Mouse (Mus musculus) brown adipose tissue, adult 24 weeks (tissue): Measurements from ENCODE around the gene Ylpm1. TPM values are rescaled to one million over a fixed set of nuclear protein-coding genes. Genes with fewer than 3 reads are reported as not detected.

Experiments used
- H3K27ac ChIP-seq: fragments of 200-500 bp; replicated peaks from 2 replicates; pipeline ENCODE4 v1.5.1; 2012; ENCODE audit warnings: low read depth, mild to moderate bottlenecking, low read length
- H3K4me1 ChIP-seq: fragments of 200-500 bp; 2 replicates; pipeline ENCODE4 v1.6.1; 2012; ENCODE audit warnings: low read length, mixed read lengths; ENCODE audit not compliant: control insufficient read depth, insufficient read depth, insufficient read length
- H3K4me3 ChIP-seq: fragments of 200-500 bp; 2 replicates; pipeline ENCODE4 v1.5.1; 2012; ENCODE audit warnings: low read depth, mild to moderate bottlenecking, low read length, moderate library complexity; ENCODE audit not compliant: insufficient read depth
- polyA plus RNA-seq: library from polyadenylated mRNA; stranded (reverse); fragments of >200 nt; gene quantifications from 2 replicates; pipeline ENCODE4 v1.2.4, GENCODE M21; 2012; ENCODE audit not compliant: missing spikeins, insufficient read depth, insufficient read length

Gene Ylpm1
- polyA plus RNA-seq, 1 experiment, result 13.4 TPM

DNA sequence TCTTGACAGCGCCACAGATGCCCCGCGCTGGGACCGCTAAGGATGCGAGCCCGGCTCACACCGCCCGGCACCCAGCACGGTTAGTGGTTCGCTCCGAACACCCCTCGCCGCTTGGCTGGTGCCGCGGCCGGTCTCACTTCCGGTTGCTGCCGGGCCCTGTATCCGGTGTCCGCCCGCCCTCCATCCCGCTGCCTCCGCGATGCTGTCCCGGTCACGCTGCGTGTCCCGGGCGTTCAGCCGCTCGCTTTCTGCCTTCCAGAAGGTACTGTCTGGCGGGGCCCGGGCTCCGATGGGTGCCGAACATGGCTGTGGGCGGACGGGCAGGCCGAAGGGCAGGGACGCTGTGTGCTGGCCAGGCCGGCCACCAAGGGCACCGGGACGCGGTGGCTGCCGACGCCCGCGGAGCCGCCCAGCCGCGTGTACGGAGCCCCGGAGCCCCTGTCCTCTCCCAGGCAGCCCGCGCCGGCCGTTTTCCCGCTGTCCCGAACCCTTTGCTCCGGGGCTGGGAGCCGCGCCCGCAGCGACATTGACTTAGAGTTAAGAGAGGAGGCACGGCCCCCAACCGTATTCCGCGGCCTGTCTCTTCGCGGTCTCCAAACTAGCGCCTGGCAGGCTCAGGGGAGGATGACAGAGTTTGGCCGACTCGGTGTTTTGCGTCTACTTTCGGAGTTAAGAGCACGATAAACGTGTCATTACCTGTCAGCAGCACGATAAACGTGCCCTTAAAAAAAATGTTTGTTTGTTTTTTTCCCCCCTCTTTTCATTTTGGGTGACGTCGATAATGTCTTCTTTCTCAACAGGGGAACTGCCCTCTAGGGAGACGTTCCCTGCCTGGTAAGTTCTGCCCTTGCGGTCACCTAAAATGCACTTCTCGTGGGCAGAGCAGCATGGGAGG is 114.8 kb downstream of the Ylpm1 start, which contains the start of the genes Prox2 and Dlst:
Gene Prox2 (minus strand): TSS at position 62 of the 895 bp plus-strand sequence.
Gene Dlst (plus strand): TSS at position 136 of the 895 bp plus-strand sequence.
- Histone ChIP-seq H3K4me1 (peaks cover 14% of the 10 kb centered on the region), H3K4me3 (peak within 1 kb of the TSS; percentile 95), H3K27ac (peak within 1 kb of the TSS; percentile 97)

GRCm38 (mm10) chr12:85112550-85113251 is 116.6 kb downstream of the Ylpm1 start:
- H3K4me3 ChIP-seq, result peak overlapping the region; percentile 95
- peaks cover 14% of the 10 kb centered on the region for H3K4me1 ChIP-seq
- peak overlapping the region; percentile 97 for H3K27ac ChIP-seq

DNA sequence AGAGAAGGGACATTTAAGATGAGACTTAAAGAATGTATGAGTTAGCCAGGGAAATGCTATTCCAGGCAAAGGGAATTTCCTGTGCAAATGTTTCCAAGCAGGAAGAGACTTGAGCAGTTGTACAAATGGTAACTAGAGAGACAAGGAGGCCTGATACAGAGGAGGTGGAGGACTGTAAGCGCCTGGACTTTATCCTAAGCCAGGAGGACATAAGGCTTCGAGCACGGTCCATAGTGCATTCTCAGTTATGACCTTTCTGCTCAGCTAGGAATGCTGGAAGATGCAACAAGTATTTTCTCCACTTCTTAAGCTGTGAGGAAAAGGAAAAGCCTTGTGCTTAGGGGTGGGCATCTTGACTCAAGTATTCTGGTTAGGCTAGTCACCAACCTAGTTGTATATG is 117.2 kb downstream of the Ylpm1 start:
- Histone ChIP-seq H3K4me3 (no peak overlapping the region), H3K4me1 (peaks cover 14% of the 10 kb centered on the region), H3K27ac (no peak overlapping the region)

- peaks cover 14% of the 10 kb centered on the region for H3K4me1 ChIP-seq
- no peak overlapping the region for H3K27ac ChIP-seq
Observed at GRCm38 (mm10) chr12:85113917-85114316, 117.8 kb downstream of the Ylpm1 start.

DNA sequence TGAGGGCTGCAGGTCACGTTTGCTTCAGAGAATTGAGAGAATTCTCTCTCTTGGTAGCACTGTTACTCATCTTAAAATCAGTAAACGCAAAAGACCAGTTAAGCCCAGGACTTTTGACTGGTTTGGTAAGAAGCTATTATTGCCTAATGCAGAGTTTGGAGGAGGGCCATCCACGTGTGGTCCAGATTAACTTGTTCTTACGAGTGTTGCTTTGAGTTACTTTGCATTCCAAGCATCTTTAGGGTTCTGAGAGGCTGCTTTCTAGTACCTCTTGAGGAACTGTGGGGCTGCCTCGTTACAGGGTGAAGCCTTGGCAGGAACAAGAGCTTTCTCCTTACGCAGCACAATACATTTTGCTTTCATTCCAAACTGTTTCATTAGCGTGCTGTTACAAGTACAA is 119.6 kb downstream of the Ylpm1 start:
- no peak overlapping the region for H3K27ac ChIP-seq
- no peak overlapping the region for H3K4me3 ChIP-seq
- H3K4me1 ChIP-seq, result peaks cover 10% of the 10 kb centered on the region

More at GRCm38 (mm10) chr12:85113917-85114316, 117.8 kb downstream of the Ylpm1 start:
- no peak overlapping the region for H3K4me3 ChIP-seq

Other genes starting within 250 kb of the Ylpm1 start
- 210 and 264 TPM in 2 replicates for gene Npc2, start 223.2 kb upstream of the Ylpm1 start, polyA plus RNA-seq
- 302 and 313 TPM in 2 replicates for gene Isca2, start 223.1 kb upstream of the Ylpm1 start, polyA plus RNA-seq
- gene Ltbp2, start 119.8 kb upstream of the Ylpm1 start, polyA plus RNA-seq, result 32.5 and 41.2 TPM in 2 replicates
- gene Fcf1, start 25.4 kb upstream of the Ylpm1 start, polyA plus RNA-seq, result 143 and 155 TPM in 2 replicates
- gene Arel1, start 25.4 kb upstream of the Ylpm1 start, polyA plus RNA-seq, result 12.1 and 19.3 TPM in 2 replicates
- gene Prox2, start 114.4 kb downstream of the Ylpm1 start, polyA plus RNA-seq, result 1.6 and 8.0 TPM in 2 replicates
- gene Dlst, start 114.5 kb downstream of the Ylpm1 start, polyA plus RNA-seq, result 822 and 856 TPM in 2 replicates
- gene Rps6kl1, start 154.9 kb downstream of the Ylpm1 start, polyA plus RNA-seq, result 0.36 TPM in 1 of 2 replicates, not detected in the other
- not detected in 2 replicates for gene Pgf, start 181.5 kb downstream of the Ylpm1 start, polyA plus RNA-seq
- gene Eif2b2, start 223.2 kb downstream of the Ylpm1 start, polyA plus RNA-seq, result 14.8 and 25.4 TPM in 2 replicates